Mouse (Mus musculus) layer of hippocampus, adult 9-11 months (tissue): ENCODE data around the gene Otx1.

ENCODE experiments used
- DNase-seq: peaks from one replicate; pipeline ENCODE4 v3.0.0; 2022

The Otx1 gene

DNA sequence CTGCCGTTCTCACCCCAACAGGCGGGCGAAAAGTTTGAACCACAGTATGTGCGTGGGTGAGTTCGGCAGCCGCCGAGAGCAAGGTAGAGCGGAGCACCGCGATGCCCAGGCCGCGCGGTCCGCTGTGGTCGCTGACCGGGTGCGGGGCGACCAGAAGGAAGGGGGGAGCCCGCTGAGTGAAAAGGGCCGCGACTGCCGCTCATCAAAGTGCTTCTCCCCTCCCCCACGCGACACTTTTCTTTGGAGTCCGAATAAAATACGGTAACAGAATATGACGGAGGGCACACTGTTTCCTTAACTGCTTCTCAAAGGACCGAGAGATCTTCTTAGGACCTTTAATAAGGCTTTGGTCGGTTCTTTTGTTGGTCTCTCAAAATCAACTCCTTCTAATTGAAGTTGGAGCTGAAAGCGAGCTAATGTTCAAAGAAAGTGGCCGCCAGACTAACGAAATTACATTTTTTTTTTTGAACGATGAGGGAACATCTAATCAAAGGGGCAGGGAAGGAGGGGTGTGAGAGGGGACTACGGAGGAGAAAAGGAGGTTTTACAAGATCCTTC, at the start of gene Otx1:
Gene Otx1, minus strand, starts transcription at position 115 of the 558 bp plus-strand sequence.
- no peak for DNase-seq

DNA sequence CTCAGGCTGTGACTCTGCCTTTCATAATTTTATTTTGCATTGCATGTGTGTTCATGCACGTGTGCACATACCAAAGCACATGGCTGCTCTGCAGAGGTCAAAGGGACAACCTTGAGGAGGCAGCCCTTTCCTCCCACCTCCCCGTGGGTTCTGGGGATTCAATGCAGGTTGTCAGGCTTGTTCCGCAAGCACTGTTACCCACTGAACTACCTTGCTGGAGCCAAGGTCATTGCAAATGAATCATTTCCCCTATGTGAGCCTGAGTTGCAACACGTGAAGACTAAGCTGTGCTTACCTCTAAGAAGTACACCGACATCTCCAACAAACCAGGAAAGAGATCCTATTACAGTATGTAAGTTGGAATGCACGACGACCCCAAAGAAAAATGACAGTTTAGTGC, 48.2 kb upstream of the Otx1 start:
- DNase-seq = no peak

DNA sequence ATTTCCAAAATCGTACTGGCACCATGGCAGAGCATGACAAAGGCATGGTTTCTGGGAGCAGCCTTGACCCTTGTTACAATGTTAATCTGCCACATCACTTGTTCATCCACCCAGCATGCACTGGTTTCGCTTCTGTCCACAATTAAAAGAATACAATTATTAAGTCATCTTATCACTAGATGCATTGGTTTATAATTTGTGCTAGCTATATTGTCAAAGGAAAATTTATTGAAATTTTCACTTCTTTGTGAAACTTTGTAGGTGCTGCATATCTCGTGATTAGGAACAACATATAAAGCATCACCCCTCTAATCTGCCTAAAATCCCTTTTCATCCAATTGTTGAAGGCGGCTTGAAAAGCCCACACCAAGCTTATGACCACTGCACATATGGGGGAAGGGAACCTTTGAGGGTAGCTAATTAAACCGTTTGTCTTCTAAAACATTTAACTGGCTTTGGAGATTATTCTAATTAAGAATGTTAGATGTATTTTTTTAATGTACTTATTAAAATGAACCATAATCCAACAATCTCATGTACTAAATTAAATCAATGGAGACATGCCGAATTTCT, 37.2 kb upstream of the Otx1 start:
- DNase-seq = no peak

GRCm38 (mm10) chr11:22034564-22035105, 31.9 kb upstream of the Otx1 start:
- no peak for DNase-seq

DNA sequence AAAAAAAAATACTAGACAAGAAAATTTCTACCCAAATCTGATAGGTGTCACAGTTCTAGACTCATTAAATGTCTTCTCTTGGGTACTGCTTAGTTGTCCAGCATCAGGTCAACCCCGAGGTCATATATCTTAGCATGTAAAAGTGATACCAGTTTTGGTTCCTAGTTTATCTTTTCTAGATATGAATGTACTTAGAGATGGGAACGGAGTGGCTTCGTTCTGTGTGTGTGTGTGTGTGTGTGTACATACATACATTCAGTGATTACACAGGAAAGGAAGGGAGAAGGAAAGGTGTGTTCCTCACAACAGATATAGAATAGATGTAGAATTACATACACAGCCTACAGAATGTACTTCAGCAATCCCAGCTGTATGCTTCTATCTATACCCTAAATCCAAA, 30.9 kb upstream of the Otx1 start:
- no peak for DNase-seq

GRCm38 (mm10) chr11:22020602-22021001, 17.9 kb upstream of the Otx1 start:
- DNase-seq = no peak

GRCm38 (mm10) chr11:22017444-22017843, 14.7 kb upstream of the Otx1 start:
- peak; percentile 48 for DNase-seq

- no peak for DNase-seq
Observed at GRCm38 (mm10) chr11:22016341-22016740, 13.6 kb upstream of the Otx1 start.

GRCm38 (mm10) chr11:22008817-22009216, 6.1 kb upstream of the Otx1 start:
- DNase-seq = no peak

GRCm38 (mm10) chr11:22008129-22008596, 5.5 kb upstream of the Otx1 start:
- no peak for DNase-seq

DNA sequence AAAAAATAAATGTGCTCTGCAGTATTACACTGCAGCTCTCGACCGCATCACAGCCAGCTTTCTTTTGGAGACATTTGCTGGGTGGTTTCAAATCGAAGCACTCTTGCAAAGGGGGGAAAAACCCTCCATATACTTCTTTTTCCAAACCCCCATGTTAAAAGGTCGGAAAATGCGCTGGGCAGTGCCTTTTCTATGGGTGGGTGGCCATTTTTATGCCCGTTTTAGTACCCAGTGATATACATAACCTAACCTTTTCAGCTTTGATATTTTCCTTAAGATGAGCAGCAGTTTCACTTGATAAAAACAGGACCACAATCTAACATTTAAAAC, 5.0 kb upstream of the Otx1 start:
- no peak for DNase-seq

- no peak for DNase-seq
Observed at GRCm38 (mm10) chr11:22007088-22007780, 4.5 kb upstream of the Otx1 start.

- no peak for DNase-seq
Observed at GRCm38 (mm10) chr11:22006471-22007087, 3.9 kb upstream of the Otx1 start.

GRCm38 (mm10) chr11:22005281-22005870, 2.7 kb upstream of the Otx1 start:
- DNase-seq = no peak

GRCm38 (mm10) chr11:22004331-22004841, 1.7 kb upstream of the Otx1 start:
- no peak for DNase-seq

- no peak for DNase-seq
Observed at GRCm38 (mm10) chr11:22003341-22003981, 764 bp upstream of the Otx1 start.

GRCm38 (mm10) chr11:22002062-22002782, 475 bp downstream of the Otx1 start:
- DNase-seq = no peak

GRCm38 (mm10) chr11:22001321-22002061, 1.2 kb downstream of the Otx1 start:
- no peak for DNase-seq

GRCm38 (mm10) chr11:22000316-22001076, 2.2 kb downstream of the Otx1 start:
- DNase-seq = no peak
